Mouse (Mus musculus): ENCODE results near the gene Lrrn1.

Lrrn1 gene

DNA sequence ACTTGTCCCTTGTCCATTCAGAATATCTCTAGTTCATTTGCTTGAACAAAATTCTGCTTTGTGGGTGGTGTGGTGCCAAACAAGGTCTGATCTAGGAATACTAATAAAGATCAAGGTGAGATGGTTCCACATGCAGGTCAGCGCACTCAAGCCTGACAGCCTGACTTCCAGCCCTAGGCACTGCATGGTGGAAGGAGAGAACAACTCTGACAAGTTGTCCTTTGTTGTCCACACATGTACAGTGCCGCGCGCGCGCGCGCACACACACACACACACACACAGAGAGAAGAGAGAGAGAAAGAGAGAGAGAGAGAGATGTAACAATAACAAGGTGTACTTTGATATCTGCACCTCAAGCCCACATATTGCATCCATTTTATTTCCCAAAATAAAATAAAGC, 47.7 kb downstream of the Lrrn1 start:
- no peak for DNase-seq (ENCODE audit: low read depth, low spot score)

DNA sequence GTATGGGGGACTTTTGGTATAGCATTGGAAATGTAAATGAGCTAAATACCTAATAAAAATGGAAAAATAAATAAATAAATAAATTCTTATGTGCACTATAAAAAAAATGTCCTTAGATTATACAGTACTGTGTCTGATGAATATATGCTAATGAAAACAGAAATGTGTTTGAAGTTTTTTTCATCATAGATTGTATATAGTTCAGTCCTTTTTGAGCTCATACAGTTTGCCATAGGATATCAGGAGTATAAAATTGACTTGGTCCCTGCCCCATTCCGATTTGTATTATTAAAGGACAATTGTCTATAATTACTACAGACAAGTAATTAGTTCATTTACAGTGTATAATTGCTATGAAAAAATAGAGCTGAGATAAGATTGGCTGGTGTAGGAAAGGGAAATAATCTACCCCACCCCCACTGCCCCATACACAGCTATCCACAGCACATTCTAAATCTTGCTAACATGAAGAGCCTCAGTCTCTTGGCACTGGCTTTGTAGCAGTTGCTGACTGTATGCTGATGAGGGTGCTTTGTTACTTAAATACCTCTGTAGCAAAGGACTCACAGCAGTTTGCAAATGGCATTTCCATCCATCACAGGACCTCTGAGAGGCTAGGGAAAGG, 54.3 kb downstream of the Lrrn1 start:
- no peak for DNase-seq (ENCODE audit: low read depth, low spot score)

DNA sequence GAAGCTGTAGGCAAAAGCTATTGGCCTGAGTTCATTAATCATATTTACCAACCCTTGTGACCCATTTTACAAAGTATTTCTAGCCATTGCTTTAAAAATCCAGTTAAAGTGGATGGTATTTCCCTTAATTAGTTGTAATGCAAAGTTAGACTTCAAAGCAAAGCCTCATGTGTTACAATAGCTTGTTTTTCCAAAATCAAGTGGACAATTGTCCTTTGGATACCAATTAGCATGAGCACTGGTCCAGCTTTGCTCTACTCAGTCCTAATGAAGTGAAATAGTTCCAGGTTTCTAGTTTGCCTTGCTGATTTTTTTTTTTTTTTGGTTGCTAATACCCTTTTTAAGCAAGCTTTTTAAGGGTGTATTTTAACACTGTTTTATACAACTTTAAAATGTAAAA, 75.6 kb downstream of the Lrrn1 start:
- no peak for DNase-seq (ENCODE audit: low read depth, low spot score)

DNA sequence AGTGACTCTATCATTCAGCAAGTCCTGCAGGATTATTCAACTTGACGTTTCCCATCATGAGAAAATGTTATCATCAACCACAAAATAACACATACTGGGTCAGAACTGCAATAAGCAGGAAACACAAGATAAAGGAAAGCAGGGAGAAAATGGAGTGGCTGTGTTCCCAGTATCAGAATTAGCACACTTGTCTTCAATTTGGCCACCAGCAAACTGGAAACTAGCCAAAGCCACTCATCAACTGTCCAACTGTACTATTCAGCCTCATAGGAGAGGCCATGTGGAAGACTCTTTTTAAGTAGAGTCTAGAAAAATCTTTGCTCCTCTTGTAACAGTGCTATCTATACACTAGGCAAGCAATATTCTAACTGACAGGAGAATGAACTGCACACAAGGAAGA, 84.7 kb downstream of the Lrrn1 start:
- peak; percentile 3 for DNase-seq (ENCODE audit: low read depth, low spot score)

Measured in retina, adult 2 months (tissue).